Mouse (Mus musculus) layer of hippocampus, adult 18-20 months (tissue): Measurements from ENCODE around the gene Cavin1. TPM values are rescaled to one million over a fixed set of nuclear protein-coding genes. Genes with fewer than 3 reads are reported as not detected.
"Not testable (repeated sequence)": the region's sequence is repeated elsewhere in the genome, so short reads cannot be mapped to it uniquely, and the experiment has no call there.

Experiments
- DNase-seq, 2 experiments: peaks; one replicate each; pipeline ENCODE4 v3.0.0; 2022; ENCODE audit warnings: low spot score in 2 of 2
- long read RNA-seq: library from polyadenylated mRNA; stranded (forward); transcript quantifications from one replicate; pipeline ENCODE4 v2.0.0, GENCODE M21; 2021
- total RNA-seq, 2 experiments: library from RNA; stranded (reverse); gene quantifications; 2 replicates each; pipeline ENCODE4 v1.2.3; 2021

The Cavin1 gene
- total RNA-seq: 10 to 100 TPM; 15.8 to 16.0 TPM
- long read RNA-seq, transcript Cavin1-201 (2 exons, 3,491 nt): major isoform, 5 of 8 reads
- long read RNA-seq, partial matches to known transcripts: 0 of 8 reads
- long read RNA-seq, other reads (novel, unspliced or antisense): 3 of 8 reads

- DNase-seq: peak; percentile 40 to 42
Observed at GRCm38 (mm10) chr11:100970557-100970937, at the start of gene Cavin1. TSS of gene Cavin1 (minus strand) at chr11:100970887.

DNA sequence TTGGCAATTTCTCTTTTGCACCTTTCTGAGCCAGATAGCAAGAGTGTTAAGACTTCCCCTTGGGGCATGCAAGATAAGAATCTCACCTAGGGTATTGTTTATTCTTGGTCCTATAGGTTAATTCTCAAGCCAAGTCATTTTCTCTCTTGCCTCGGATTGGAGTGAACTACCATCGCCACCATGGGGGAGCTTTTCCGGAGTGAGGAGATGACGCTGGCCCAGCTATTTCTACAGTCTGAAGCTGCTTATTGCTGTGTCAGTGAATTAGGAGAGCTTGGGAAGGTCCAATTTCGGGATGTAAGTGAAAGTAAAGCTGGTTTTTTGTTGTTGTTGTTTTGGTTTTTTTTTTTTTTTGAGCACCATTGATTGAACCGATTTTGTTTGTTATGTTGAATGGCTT lies 41.0 kb upstream of the Cavin1 start:
- DNase-seq: no peak

DNA sequence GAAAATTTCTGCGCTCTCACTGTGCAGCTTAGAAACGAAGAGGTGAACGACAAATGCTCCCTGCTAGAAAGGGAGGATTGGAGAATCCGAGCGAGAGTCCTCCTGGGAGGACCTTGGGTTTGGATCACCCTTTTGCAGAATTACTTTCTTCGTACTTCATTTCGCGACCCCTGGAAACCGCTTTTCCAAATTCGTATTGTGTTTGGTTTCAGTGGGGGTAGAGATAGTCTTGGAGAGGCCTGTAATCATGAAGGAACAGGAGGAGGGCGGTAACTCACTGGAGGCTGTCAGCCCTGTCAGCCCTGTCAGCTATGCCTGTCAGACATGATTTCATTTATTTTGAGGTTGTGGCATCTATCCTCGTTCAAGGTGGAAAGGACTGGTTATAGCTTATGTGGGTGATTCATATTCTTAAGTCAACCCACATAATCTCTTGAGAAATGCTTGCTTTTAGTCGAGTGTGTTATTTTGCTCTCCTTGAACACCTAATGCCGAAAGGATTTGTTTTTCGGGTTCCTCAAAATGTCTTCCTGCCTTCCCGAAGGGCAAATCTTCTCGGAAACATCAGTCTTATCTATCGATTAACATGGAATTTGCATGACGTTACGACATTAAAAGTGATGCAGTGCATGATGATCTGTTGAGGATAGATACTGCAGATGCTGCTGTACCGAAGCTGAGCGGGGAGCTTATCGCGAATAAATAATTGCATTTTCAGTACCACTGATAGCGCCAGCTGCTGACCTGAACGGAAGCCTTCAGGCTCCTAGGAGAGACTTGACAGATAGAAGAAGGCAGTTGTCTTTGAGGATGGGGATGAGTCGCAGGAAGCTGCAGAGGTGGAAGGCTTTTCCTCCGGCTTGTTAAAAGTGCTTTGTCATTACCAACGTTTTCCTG lies 39.4 kb upstream of the Cavin1 start:
- no peak for DNase-seq

DNA sequence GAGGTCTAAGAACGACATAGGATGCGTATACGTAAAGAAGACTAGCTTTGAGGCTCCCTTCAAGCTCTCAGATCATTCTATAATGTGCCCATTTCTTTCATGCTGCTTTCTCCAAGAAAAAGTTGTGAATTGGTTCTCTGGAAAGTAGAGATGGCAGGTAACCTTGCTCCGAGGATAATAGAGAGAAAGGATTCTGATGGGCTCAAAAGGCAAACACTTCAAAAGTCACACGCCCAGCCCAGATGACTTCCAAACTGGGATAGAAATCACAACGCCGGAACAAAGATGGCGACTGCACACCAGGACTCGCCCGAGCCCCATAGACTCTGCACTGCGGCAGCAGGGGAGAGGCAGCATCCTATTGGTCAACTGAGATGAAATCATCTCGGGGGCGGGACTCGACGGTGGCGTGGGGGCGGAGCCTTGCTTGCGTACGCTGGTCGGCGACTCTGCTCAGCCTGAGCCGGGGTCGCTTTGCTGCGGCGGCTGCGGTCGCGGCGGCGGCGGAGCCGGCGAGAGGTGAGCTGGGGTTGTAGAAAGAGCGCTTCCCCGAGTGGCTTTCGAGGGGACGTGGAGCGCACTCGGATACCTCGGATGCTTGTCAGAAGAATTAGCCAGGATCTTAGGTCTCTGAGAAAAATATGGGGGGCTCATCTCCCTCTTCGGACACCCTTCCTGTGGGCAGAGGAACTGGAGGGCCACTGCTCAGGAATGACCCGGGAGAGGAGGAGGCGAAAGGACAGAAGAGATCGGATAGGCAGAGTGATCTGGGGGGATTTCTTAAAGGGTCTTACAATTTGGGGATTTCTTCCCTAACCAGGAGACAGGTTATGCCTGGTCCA lies 38.6 kb upstream of the Cavin1 start, which contains the start of gene Atp6v0a1:
Gene Atp6v0a1, plus strand, starts transcription at position 407 of the 842 bp plus-strand sequence.
- peak; percentile 97 to 99 for DNase-seq

GRCm38 (mm10) chr11:101008206-101009045 lies 37.7 kb upstream of the Cavin1 start:
- DNase-seq: no peak

DNA sequence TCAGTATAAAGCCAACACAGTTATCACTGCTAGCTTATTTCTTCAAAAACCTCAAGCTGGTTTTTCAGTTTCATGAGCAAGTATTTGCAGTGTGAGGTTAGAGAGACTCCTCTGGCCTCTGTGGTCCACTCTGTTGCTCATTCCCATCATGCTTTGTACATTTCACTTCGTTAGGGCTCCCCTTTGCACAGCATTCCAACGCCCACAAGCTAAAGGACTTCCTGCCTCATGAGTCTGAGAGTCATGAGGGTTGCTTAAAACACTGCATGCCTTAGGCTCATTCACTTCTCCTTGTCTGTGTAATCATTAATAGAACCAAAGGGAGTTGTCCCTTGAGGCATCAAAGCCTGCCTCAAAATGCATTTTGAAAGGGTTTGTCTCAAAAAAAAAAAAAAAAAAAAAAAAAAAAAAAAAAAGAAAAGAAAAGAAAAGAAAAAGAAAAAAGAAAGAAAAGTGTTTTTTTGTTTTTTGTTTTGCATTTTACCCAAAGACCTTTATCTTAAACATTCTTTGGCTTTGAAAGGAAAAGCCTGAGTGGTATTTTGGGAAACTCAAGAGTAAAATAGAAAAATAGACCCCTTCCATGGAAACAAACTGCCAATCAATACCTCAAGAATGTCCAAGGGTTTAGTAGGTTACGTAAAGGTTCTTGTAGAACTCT lies 32.5 kb upstream of the Cavin1 start:
- no peak for DNase-seq

DNA sequence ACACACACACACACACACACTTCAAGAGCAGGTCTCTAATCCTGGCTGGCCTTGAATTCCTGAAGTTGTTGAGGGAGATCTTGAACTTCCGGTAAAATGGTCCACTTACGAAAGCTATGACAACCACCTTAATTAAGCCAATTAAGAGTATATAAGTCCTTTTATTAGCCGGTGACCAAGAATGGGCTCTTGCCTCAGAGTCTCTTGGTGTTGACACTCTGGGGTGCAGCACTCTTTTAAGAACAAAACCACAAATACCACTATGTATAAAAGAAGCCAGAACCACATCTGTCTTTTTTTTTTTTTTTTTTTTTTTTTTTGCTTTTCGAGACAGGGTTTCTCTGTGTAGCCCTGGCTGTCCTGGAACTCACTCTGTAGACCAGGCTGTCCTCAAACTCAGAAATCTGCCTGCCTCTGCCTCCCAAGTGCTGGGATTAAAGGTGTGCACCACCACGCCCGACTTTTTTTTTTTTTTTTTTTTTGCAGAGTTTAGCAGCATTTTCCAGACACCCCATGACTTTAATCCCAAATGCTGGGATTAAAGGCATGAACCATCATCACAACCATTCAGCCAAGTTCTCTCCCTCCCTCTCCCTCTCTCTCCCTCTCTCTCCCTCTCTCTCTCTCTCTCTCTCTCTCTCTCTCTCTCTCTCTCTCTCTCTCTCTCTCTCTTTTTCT lies 31.3 kb upstream of the Cavin1 start:
- not testable (repeated sequence) for DNase-seq

GRCm38 (mm10) chr11:100999254-100999653 lies 28.6 kb upstream of the Cavin1 start:
- DNase-seq: no peak

GRCm38 (mm10) chr11:100998836-100999235 lies 28.1 kb upstream of the Cavin1 start:
- no peak for DNase-seq

- DNase-seq: no peak
Observed at GRCm38 (mm10) chr11:100996501-100996900, 25.8 kb upstream of the Cavin1 start.

DNA sequence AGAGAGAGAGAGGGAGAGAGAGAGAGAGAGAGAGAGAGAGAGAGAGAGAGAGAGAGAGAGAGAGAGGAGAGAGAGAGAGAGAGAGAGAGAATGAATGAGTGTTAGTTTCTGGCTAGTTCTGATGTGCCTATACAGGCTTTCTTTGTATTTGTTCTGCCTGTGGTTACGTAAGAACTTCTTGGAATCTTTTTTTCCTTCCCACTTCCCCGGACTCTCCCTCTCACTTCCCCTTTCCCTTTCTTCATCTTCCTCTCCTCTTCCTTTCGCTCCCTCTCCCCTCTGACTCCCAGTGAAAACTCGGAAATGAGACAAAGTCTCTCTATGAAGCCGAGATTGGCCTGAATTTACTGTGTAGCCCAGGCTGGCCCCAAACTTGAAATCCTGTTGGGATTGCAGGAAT lies 24.0 kb upstream of the Cavin1 start:
- DNase-seq: no peak

- no peak for DNase-seq
Observed at GRCm38 (mm10) chr11:100994233-100994632, 23.5 kb upstream of the Cavin1 start.

DNA sequence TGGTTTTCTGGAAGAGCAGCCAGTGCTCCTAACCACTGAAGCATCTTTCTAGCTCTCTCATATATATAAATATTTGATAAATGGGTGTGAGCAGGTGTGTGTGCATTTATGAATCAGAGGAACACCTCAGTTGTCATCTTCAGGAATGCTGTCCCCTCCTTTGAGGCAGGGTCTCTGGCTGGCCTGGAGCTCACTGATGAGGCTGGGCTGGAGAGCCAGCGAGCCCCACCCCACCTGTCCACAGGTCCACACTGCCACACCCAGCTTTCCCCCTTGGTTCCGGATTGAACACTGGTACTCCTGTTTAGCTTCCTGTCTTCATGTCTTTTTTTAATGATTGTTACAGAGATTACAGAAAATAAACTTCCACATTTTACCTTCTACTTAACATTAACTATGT lies 22.8 kb upstream of the Cavin1 start:
- DNase-seq: no peak

DNA sequence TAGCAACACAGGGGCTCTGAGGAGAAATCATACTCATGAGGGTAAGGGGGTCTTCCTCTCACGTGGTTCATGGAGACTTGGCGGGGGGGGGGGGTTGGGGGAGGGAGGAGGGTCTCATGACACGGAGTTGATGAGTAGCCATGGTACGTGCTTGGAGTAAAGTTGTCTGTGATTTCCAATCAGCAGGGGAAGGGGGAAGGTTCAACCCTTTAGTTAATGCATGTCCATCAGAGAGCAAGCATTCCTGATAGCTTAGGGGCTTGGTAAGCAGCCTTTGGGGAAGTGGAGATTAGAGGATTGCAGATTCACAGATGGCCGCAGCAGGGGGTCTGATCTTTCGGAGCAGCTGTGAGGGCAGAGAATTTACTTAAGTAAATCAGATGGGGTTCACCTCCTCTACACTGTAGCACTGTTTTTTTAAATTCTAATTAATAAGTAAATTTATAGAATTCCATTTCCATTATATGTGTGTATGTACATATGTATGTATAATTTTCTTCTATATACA lies 20.4 kb upstream of the Cavin1 start:
- DNase-seq: no peak

DNA sequence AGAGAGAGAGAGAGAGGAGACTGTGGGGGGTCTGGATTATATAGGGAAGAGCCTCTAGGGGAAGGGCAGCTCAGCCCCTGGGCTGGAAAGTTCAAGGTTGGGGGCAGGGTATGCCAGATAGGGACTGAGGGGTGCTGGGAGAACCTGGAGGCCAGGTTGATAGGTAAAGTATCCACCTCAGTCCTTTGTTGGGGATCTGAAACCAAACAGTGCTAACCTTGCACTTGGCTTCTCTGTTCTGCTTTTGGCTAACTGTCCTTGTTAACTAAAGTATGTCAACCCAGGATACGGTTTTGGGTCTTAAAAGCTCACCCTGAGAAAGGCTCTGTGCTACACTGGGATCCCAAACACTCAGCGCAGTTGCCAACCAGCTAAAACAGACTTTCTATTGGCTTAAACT lies 19.0 kb upstream of the Cavin1 start:
- DNase-seq: no peak

GRCm38 (mm10) chr11:100988674-100989073 lies 18.0 kb upstream of the Cavin1 start:
- DNase-seq: no peak

GRCm38 (mm10) chr11:100985607-100986006 lies 14.9 kb upstream of the Cavin1 start:
- DNase-seq: no peak

DNA sequence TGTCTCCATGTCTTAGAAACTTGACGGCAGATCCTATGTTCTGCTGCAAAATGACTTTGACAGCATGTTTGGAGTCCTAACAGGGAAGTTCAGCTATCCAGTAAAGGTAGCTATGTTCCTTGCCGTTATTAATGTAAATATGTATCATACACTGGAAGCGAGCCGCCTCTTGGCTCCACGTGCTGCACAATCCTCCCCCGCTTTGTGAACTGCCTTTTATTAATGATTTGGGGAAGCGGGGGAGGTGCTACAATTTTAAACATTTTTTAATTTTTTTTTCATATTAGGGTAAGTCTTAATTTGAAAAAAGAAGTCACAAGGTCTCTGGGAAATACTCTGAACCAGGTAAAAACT lies 13.1 kb upstream of the Cavin1 start:
- no peak for DNase-seq

DNA sequence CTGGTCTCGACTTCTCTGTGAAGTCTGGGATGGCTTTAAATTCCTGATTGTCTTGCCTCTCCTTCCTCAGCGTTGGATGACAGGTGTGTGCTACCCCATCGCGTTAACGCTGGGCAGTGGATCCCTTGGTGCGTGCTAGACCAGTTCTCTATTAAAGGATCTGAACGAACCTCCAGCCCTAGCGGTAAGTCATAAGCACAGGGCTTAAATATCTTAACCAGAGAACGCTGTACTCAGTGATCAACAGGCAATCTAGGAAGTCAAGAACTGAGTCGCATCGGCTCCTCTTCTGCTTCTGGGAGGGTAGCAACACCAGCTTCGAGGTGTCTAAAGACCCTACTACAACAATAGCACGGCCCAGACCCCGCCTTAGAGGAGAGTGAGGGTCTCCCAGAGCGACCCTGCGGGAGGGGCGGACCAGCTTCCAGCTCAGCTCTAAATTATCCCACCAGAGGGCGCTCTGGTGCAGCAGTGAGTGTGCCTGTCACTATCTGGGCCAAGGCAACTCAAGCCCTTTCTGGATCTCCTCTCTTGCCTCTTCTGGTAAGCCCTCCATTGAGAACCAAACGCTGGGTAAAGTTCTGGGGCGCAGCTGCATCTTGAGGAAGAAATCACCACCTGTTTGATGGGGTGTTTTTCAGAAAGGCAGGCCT lies 12.6 kb upstream of the Cavin1 start:
- DNase-seq: peak; percentile 48 to 82
